Mouse (Mus musculus): ENCODE data around the gene Akap8l. TPM values are rescaled to one million over a fixed set of nuclear protein-coding genes. Genes with fewer than 3 reads are reported as not detected.

Akap8l gene
- polyA plus RNA-seq, 1 experiment from 2014 or later: 133 TPM

GRCm38 (mm10) chr17:32335869-32336268 lies 14.5 kb downstream of the Akap8l start:
- Histone ChIP-seq H3K27ac (replicated peaks) (no peak overlapping the region), H3K27me3 (no peaks in the 10 kb centered on the region), H3K9me3 (no peaks in the 10 kb centered on the region), H3K4me2 (replicated peaks) (no peak overlapping the region), H3K36me3 (peaks cover 77% of the 10 kb centered on the region), H3K9ac (replicated peaks) (no peak overlapping the region), H3K4me1 (no peaks in the 10 kb centered on the region), H3K4me3 (no peak overlapping the region)
- 88% methylated on average over 2 of the region's 2 CpGs for WGBS
- ATAC-seq (ENCODE audit: low FRiP score, low read depth): no peak

- 92% methylated on average over 12 of the region's 12 CpGs for WGBS
- ATAC-seq (ENCODE audit: low FRiP score, low read depth): no peak
- H3K4me2 ChIP-seq (replicated peaks): no peak overlapping the region
- H3K9me3 ChIP-seq: no peaks in the 10 kb centered on the region
- no peak overlapping the region for H3K4me3 ChIP-seq
- H3K27me3 ChIP-seq: no peaks in the 10 kb centered on the region
- H3K36me3 ChIP-seq: peaks cover 86% of the 10 kb centered on the region
- no peak overlapping the region for H3K27ac ChIP-seq (replicated peaks)
- H3K9ac ChIP-seq (replicated peaks): no peak overlapping the region
- no peaks in the 10 kb centered on the region for H3K4me1 ChIP-seq
Measured at GRCm38 (mm10) chr17:32334921-32335320, 15.5 kb downstream of the Akap8l start.

GRCm38 (mm10) chr17:32333675-32334303 lies 16.6 kb downstream of the Akap8l start:
- no peak overlapping the region for H3K9ac ChIP-seq (replicated peaks)

GRCm38 (mm10) chr17:32327501-32327900 lies 22.9 kb downstream of the Akap8l start:
- no peaks in the 10 kb centered on the region for H3K27me3 ChIP-seq
- no peak overlapping the region for H3K4me2 ChIP-seq (replicated peaks)
- ATAC-seq (ENCODE audit: low FRiP score, low read depth): no peak
- peaks cover 58% of the 10 kb centered on the region for H3K36me3 ChIP-seq
- H3K4me1 ChIP-seq: 0 out of 2 replicates have a peak, but pooled peaks cover 4% of the 10 kb centered on the region
- H3K27ac ChIP-seq (replicated peaks): no peak overlapping the region
- no peak overlapping the region for H3K4me3 ChIP-seq
- H3K9me3 ChIP-seq: no peaks in the 10 kb centered on the region
- no peak overlapping the region for H3K9ac ChIP-seq (replicated peaks)

More at GRCm38 (mm10) chr17:32333675-32334303, 16.6 kb downstream of the Akap8l start:
- Histone ChIP-seq H3K4me2 (replicated peaks) (no peak overlapping the region), H3K4me1 (no peaks in the 10 kb centered on the region), H3K4me3 (no peak overlapping the region), H3K27ac (replicated peaks) (no peak overlapping the region), H3K27me3 (no peaks in the 10 kb centered on the region), H3K9me3 (no peaks in the 10 kb centered on the region), H3K36me3 (peaks cover 89% of the 10 kb centered on the region)
- 92% methylated on average over 31 of the region's 31 CpGs for WGBS
- ATAC-seq (ENCODE audit: low FRiP score, low read depth): no peak

GRCm38 (mm10) chr17:32322809-32323208 lies 27.6 kb downstream of the Akap8l start:
- peaks cover 29% of the 10 kb centered on the region for H3K36me3 ChIP-seq
- WGBS: 88% methylated on average over 1 of the region's 1 CpGs

GRCm38 (mm10) chr17:32321836-32322235 lies 28.6 kb downstream of the Akap8l start:
- Histone ChIP-seq H3K4me1 (peaks cover 27% of the 10 kb centered on the region), H3K27me3 (no peaks in the 10 kb centered on the region), H3K9me3 (no peaks in the 10 kb centered on the region), H3K27ac (replicated peaks) (peak overlapping the region; percentile 96), H3K9ac (replicated peaks) (peak overlapping the region; percentile 85), H3K36me3 (peaks cover 34% of the 10 kb centered on the region), H3K4me3 (peak overlapping the region; percentile 81), H3K4me2 (replicated peaks) (peak overlapping the region; percentile 80)
- ATAC-seq (ENCODE audit: low FRiP score, low read depth): no peak
- 25% methylated on average over 6 of the region's 6 CpGs for WGBS

More at GRCm38 (mm10) chr17:32322809-32323208, 27.6 kb downstream of the Akap8l start:
- Histone ChIP-seq H3K4me3 (no peak overlapping the region), H3K27me3 (no peaks in the 10 kb centered on the region), H3K4me2 (replicated peaks) (no peak overlapping the region), H3K9ac (replicated peaks) (no peak overlapping the region), H3K27ac (replicated peaks) (no peak overlapping the region), H3K9me3 (no peaks in the 10 kb centered on the region), H3K4me1 (peaks cover 24% of the 10 kb centered on the region)
- ATAC-seq (ENCODE audit: low FRiP score, low read depth): no peak

- no peaks in the 10 kb centered on the region for H3K9me3 ChIP-seq
- H3K4me3 ChIP-seq: peak overlapping the region; percentile 81
- peaks cover 35% of the 10 kb centered on the region for H3K36me3 ChIP-seq
- no peaks in the 10 kb centered on the region for H3K27me3 ChIP-seq
- peak; percentile 69; the same call in 1 of the 2 replicates for ATAC-seq (ENCODE audit: low FRiP score, low read depth)
- WGBS: under 1% methylated on average over 21 of the region's 23 CpGs
- H3K27ac ChIP-seq (replicated peaks): peak overlapping the region; percentile 96
- H3K4me1 ChIP-seq: peaks cover 27% of the 10 kb centered on the region
- H3K9ac ChIP-seq (replicated peaks): peak overlapping the region; percentile 85
- peak overlapping the region; percentile 80 for H3K4me2 ChIP-seq (replicated peaks)
Measured at GRCm38 (mm10) chr17:32321390-32321734, 29.0 kb downstream of the Akap8l start.

- Histone ChIP-seq H3K36me3 (peaks cover 35% of the 10 kb centered on the region), H3K4me2 (replicated peaks) (peak within 1 kb of the TSS; percentile 80), H3K9me3 (no peaks in the 10 kb centered on the region), H3K9ac (replicated peaks) (peak within 1 kb of the TSS; percentile 85), H3K27ac (replicated peaks) (peak within 1 kb of the TSS; percentile 96), H3K4me1 (peaks cover 27% of the 10 kb centered on the region), H3K4me3 (peak within 1 kb of the TSS; percentile 81), H3K27me3 (no peaks in the 10 kb centered on the region)
- WGBS: under 1% methylated on average over 83 of the region's 83 CpGs
- peak; percentile 98 for ATAC-seq (ENCODE audit: low FRiP score, low read depth)
Measured at GRCm38 (mm10) chr17:32320597-32321389, 29.6 kb downstream of the Akap8l start, which contains the start of gene Akap8. Gene Akap8 (minus strand): TSS chr17:32321238.

- 0% methylated on average over 7 of the region's 7 CpGs for WGBS
- H3K4me1 ChIP-seq: peaks cover 27% of the 10 kb centered on the region
- H3K4me2 ChIP-seq (replicated peaks): peak overlapping the region; percentile 80
- H3K9me3 ChIP-seq: no peaks in the 10 kb centered on the region
- H3K36me3 ChIP-seq: peaks cover 42% of the 10 kb centered on the region
- ATAC-seq (ENCODE audit: low FRiP score, low read depth): no peak
- H3K27me3 ChIP-seq: no peaks in the 10 kb centered on the region
- peak overlapping the region; percentile 96 for H3K27ac ChIP-seq (replicated peaks)
- peak overlapping the region; percentile 84 for H3K9ac ChIP-seq (replicated peaks)
- H3K4me3 ChIP-seq: peak overlapping the region; percentile 81
Measured at GRCm38 (mm10) chr17:32319950-32320349, 30.5 kb downstream of the Akap8l start.

GRCm38 (mm10) chr17:32317708-32318107 lies 32.7 kb downstream of the Akap8l start:
- no peak overlapping the region for H3K4me3 ChIP-seq
- no peaks in the 10 kb centered on the region for H3K9me3 ChIP-seq
- WGBS: 89% methylated on average over 3 of the region's 3 CpGs
- no peak overlapping the region for H3K9ac ChIP-seq (replicated peaks)
- H3K27me3 ChIP-seq: no peaks in the 10 kb centered on the region
- peaks cover 59% of the 10 kb centered on the region for H3K36me3 ChIP-seq
- H3K27ac ChIP-seq (replicated peaks): no peak overlapping the region
- H3K4me1 ChIP-seq: peaks cover 25% of the 10 kb centered on the region
- H3K4me2 ChIP-seq (replicated peaks): no peak overlapping the region
- ATAC-seq (ENCODE audit: low FRiP score, low read depth): no peak

GRCm38 (mm10) chr17:32317032-32317431 lies 33.4 kb downstream of the Akap8l start:
- H3K27ac ChIP-seq (replicated peaks): no peak overlapping the region
- no peak overlapping the region for H3K4me2 ChIP-seq (replicated peaks)
- no peaks in the 10 kb centered on the region for H3K27me3 ChIP-seq
- peaks cover 19% of the 10 kb centered on the region for H3K4me1 ChIP-seq
- H3K36me3 ChIP-seq: peaks cover 65% of the 10 kb centered on the region
- ATAC-seq (ENCODE audit: low FRiP score, low read depth): no peak
- no peak overlapping the region for H3K9ac ChIP-seq (replicated peaks)
- WGBS: 95% methylated on average over 8 of the region's 8 CpGs
- no peak overlapping the region for H3K4me3 ChIP-seq
- no peaks in the 10 kb centered on the region for H3K9me3 ChIP-seq

- Histone ChIP-seq H3K4me3 (no peak overlapping the region), H3K27me3 (no peaks in the 10 kb centered on the region), H3K27ac (replicated peaks) (no peak overlapping the region), H3K9me3 (no peaks in the 10 kb centered on the region), H3K9ac (replicated peaks) (no peak overlapping the region), H3K4me2 (replicated peaks) (no peak overlapping the region), H3K4me1 (peaks cover 16% of the 10 kb centered on the region), H3K36me3 (peaks cover 80% of the 10 kb centered on the region)
- no peak for ATAC-seq (ENCODE audit: low FRiP score, low read depth)
- WGBS: 93% methylated on average over 5 of the region's 5 CpGs
Measured at GRCm38 (mm10) chr17:32315560-32315959, 34.8 kb downstream of the Akap8l start.

All from midbrain, embryonic 12.5 days (tissue).